Comparison of ENCODE assay signal across 17 mouse cellular contexts in genomic region chr6:91710345-91710930, GRCm38 (mm10). TPM values are rescaled to one million over a fixed set of nuclear protein-coding genes. Genes with fewer than 3 reads are reported as not detected.
DNase-seq lines count a peak whose midpoint lies in the region; ATAC-seq lines count a peak whose summit lies in the region.
"Had no signal": no experiment of that assay in that cellular context is flagged by ENCODE, and none has a peak within 500 bp of the region (broad histone marks: within the 10 kb centered on the region; RNA-seq: fewer than 3 reads in every experiment).

No protein-coding gene starts in this region.

- DNase-seq in ES-CJ7 (ENCODE audit: low read depth, low spot score) = peak; percentile 99
- DNase-seq in WW6 (ENCODE audit: low read depth, low spot score) = peak; percentile 79
- DNase-seq in midbrain, embryonic 14.5 days = no peak
- DNase-seq in gastrocnemius, postnatal 4 days (ENCODE audit: low spot score in 2 of 2) = no peak
- no peak for DNase-seq in ovary, postnatal 36 days (ENCODE audit: low spot score)
- DNase-seq: adrenal gland, postnatal 25 days; cerebellum, adult 11 months; kidney, postnatal 14 days; lung, postnatal 14 days; thymus, postnatal 14 days had no signal

- ATAC-seq in intestine, embryonic 15.5 days = no peak
- no peak for ATAC-seq in intestine, embryonic 16.5 days
- no peak for ATAC-seq in midbrain, embryonic 14.5 days (ENCODE audit: low FRiP score, low TSS enrichment)
- ATAC-seq: inflammation-experienced regulatory T-cells, adult 6 months had no signal

- peaks cover 17% of the 10 kb centered on the region for H3K36me3 ChIP-seq in intestine, embryonic 15.5 days
- no peaks in the 10 kb centered on the region for H3K36me3 ChIP-seq in intestine, embryonic 16.5 days (ENCODE audit: control insufficient read depth, insufficient read depth, low read length)
- H3K36me3 ChIP-seq in midbrain, embryonic 14.5 days (ENCODE audit: control insufficient read depth, insufficient read depth, low read length) = peaks cover 26% of the 10 kb centered on the region

- H3K27me3 ChIP-seq in intestine, embryonic 15.5 days (replicated peaks) = no peaks in the 10 kb centered on the region
- H3K27me3 ChIP-seq in intestine, embryonic 16.5 days (replicated peaks; ENCODE audit: control insufficient read depth, insufficient read depth, low read length) = no peaks in the 10 kb centered on the region
- H3K27me3 ChIP-seq in midbrain, embryonic 14.5 days (ENCODE audit: control insufficient read depth, insufficient read depth, low read length) = no peaks in the 10 kb centered on the region
- H3K27me3 ChIP-seq: CH12.LX; embryonic facial prominence, embryonic 15.5 days had no signal

- peaks cover 46% of the 10 kb centered on the region for H3K4me1 ChIP-seq in intestine, embryonic 15.5 days (replicated peaks)
- peaks cover 51% of the 10 kb centered on the region for H3K4me1 ChIP-seq in intestine, embryonic 16.5 days (ENCODE audit: control insufficient read depth, insufficient read depth, low read length)
- peaks cover 41% of the 10 kb centered on the region for H3K4me1 ChIP-seq in midbrain, embryonic 14.5 days (ENCODE audit: control insufficient read depth, insufficient read depth, low read length)

- H3K27ac ChIP-seq in intestine, embryonic 15.5 days = 0 out of 2 replicates have a peak overlapping the region, but pooled peaks have one; percentile 4
- no peak overlapping the region; the same call in 1 of the 2 replicates for H3K27ac ChIP-seq in intestine, embryonic 16.5 days (ENCODE audit: low read length)
- peak overlapping the region; percentile 17; the same call in 1 of the 2 replicates for H3K27ac ChIP-seq in midbrain, embryonic 14.5 days (replicated peaks; ENCODE audit: low read depth, low read length)
- H3K27ac ChIP-seq: embryonic facial prominence, embryonic 15.5 days; liver, embryonic 14.5 days had no signal

- no peak overlapping the region for H3K4me2 ChIP-seq in intestine, embryonic 15.5 days (replicated peaks)
- H3K4me2 ChIP-seq in intestine, embryonic 16.5 days (ENCODE audit: low read depth, low read length) = no peak overlapping the region
- H3K4me2 ChIP-seq in midbrain, embryonic 14.5 days (ENCODE audit: low read length) = no peak overlapping the region
- H3K4me2 ChIP-seq: embryonic facial prominence, embryonic 15.5 days had no signal

- no peak overlapping the region for H3K4me3 ChIP-seq in intestine, embryonic 15.5 days (replicated peaks)
- H3K4me3 ChIP-seq in intestine, embryonic 16.5 days (ENCODE audit: low read length) = no peak overlapping the region
- H3K4me3 ChIP-seq in midbrain, embryonic 14.5 days (replicated peaks; ENCODE audit: low read depth, low read length) = no peak overlapping the region
- H3K4me3 ChIP-seq: embryonic facial prominence, embryonic 15.5 days; limb, embryonic 10.5 days had no signal

- no peak overlapping the region for H3K9ac ChIP-seq in intestine, embryonic 15.5 days
- no peak overlapping the region for H3K9ac ChIP-seq in intestine, embryonic 16.5 days (ENCODE audit: low read depth, low read length)
- H3K9ac ChIP-seq in midbrain, embryonic 14.5 days (replicated peaks; ENCODE audit: low read length) = no peak overlapping the region
- H3K9ac ChIP-seq: embryonic facial prominence, embryonic 15.5 days; liver, embryonic 14.5 days had no signal

- 64% methylated on average over 6 of the region's 6 CpGs for WGBS in intestine, embryonic 15.5 days
- WGBS in intestine, embryonic 16.5 days = 61% methylated on average over 6 of the region's 6 CpGs
- WGBS in midbrain, embryonic 14.5 days = 45% methylated on average over 6 of the region's 6 CpGs

- H3K9me3 ChIP-seq in intestine, embryonic 15.5 days = no peaks in the 10 kb centered on the region
- H3K9me3 ChIP-seq in intestine, embryonic 16.5 days (ENCODE audit: control insufficient read depth, low read length) = no peaks in the 10 kb centered on the region
- H3K9me3 ChIP-seq in midbrain, embryonic 14.5 days (ENCODE audit: control insufficient read depth, low read length) = no peaks in the 10 kb centered on the region
- H3K9me3 ChIP-seq: embryonic facial prominence, embryonic 15.5 days; limb, embryonic 10.5 days had no signal

RNA-seq across cellular contexts. Expression of gene Slc6a6, which starts 26.6 kb away (rescaled TPM):
- polyA plus RNA-seq in intestine, embryonic 15.5 days (2015; fragmentation: Nextera tagmentation; extraction: Ambion mirVana) = 78.0 and 87.9 TPM in 2 replicates
- polyA plus RNA-seq in intestine, embryonic 16.5 days (2015; fragmentation: Nextera tagmentation; extraction: Ambion mirVana) = 103 and 104 TPM in 2 replicates
- 94.1 and 94.3 TPM in 2 replicates for polyA plus RNA-seq in midbrain, embryonic 14.5 days (2014; fragmentation: Nextera tagmentation; extraction: Ambion mirVana)
- total RNA-seq in gastrocnemius, postnatal 4 days (2021) = 10 to 100 TPM; 53.5 to 56.9 TPM

Comparison
In these comparisons a context has a peak if more than half of its experiments do, and no peak if none do; other contexts are left out.
1. DNase-seq: peak in ES-CJ7 (single experiment) and WW6 (single experiment); none in midbrain, embryonic 14.5 days (single experiment), gastrocnemius, postnatal 4 days (0 of 2) and ovary, postnatal 36 days (single experiment).